Mouse (Mus musculus) liver, embryonic 14.5 days (tissue): ENCODE data around the gene Rps21. TPM values are rescaled to one million over a fixed set of nuclear protein-coding genes. Genes with fewer than 3 reads are reported as not detected.

Experiments
- ATAC-seq: fragments of 200-750 bp; cut with Nextera tagmentation; 2 replicates; pipeline ENCODE4 v1.8.0; 2017; ENCODE audit warnings: moderate number of reproducible peaks, mild to moderate bottlenecking, moderate library complexity; ENCODE audit not compliant: insufficient read depth
- DNase-seq, 3 experiments: peaks; one replicate each; pipeline ENCODE4 v3.0.0-alpha.2; 2012 to 2013; ENCODE audit warnings: low read depth in 3 of 3, low spot score in 3 of 3
- H3K27ac ChIP-seq: fragments of 300-500 bp; sonication (generic); 2 replicates; pipeline ENCODE4 v1.5.1; 2014; ENCODE audit warnings: moderate library complexity, mild to moderate bottlenecking, control low read depth, inconsistent platforms
- H3K27me3 ChIP-seq: fragments of 300-500 bp; sonication (generic); 2 replicates; pipeline ENCODE4 v1.6.1; 2014; ENCODE audit warnings: mild to moderate bottlenecking, low read length, moderate library complexity; ENCODE audit not compliant: control insufficient read depth, insufficient read depth
- H3K36me3 ChIP-seq: fragments of 300-500 bp; sonication (generic); replicated peaks from 2 replicates; pipeline ENCODE4 v1.6.1; 2014; ENCODE audit warnings: low read depth; ENCODE audit not compliant: control insufficient read depth, insufficient read depth
- H3K4me1 ChIP-seq, 2 experiments: fragments of 200-500 bp in 1 of 2; fragments of 300-500 bp in 1 of 2; sonication (generic) in 1 of 2; replicated peaks; 2 replicates each; pipeline ENCODE4 v1.6.1; 2012 to 2014; ENCODE audit warnings: antibody characterized with exemption in 1 of 2, inconsistent platforms in 1 of 2, low read length in 1 of 2; ENCODE audit not compliant: control insufficient read depth in 2 of 2, insufficient read depth in 2 of 2
- H3K4me2 ChIP-seq: fragments of 300-500 bp; sonication (generic); 2 replicates; pipeline ENCODE4 v1.6.1; 2014; ENCODE audit warnings: low read depth, mild to moderate bottlenecking, control low read depth, moderate library complexity
- H3K4me3 ChIP-seq, 2 experiments: fragments of 200-500 bp in 1 of 2; fragments of 300-500 bp in 1 of 2; sonication (generic) in 1 of 2; 2 replicates each; pipeline ENCODE4 v1.5.1; 2012 to 2014; ENCODE audit warnings: low read depth in 2 of 2, low read length in 2 of 2, mild to moderate bottlenecking in 2 of 2, control low read depth in 1 of 2, inconsistent platforms in 1 of 2, moderate library complexity in 1 of 2; ENCODE audit not compliant: insufficient read depth in 1 of 2
- H3K9ac ChIP-seq: fragments of 300-500 bp; sonication (generic); replicated peaks from 2 replicates; pipeline ENCODE4 v1.6.1; 2014; ENCODE audit warnings: mild to moderate bottlenecking, control low read depth, moderate library complexity
- H3K9me3 ChIP-seq: fragments of 300-500 bp; sonication (generic); 2 replicates; pipeline ENCODE4 v1.6.1; 2016; ENCODE audit warnings: low read length, mixed read lengths; ENCODE audit not compliant: control insufficient read depth
- CTCF ChIP-seq: IDR thresholded peaks from 2 replicates; pipeline ENCODE4 v1.5.1; 2016; ENCODE audit warnings: antibody characterized with exemption, low read depth, control low read depth
- EP300 ChIP-seq: IDR thresholded peaks from 2 replicates; pipeline ENCODE4 v1.6.1; 2016; ENCODE audit warnings: antibody characterized with exemption, low read depth
- WGBS: fragments of 180-500 bp; shearing (Covaris S2); extraction: QIAGEN DNeasy Blood & Tissue Kit; methylation state at CpG from one replicate; pipeline ENCODE4 v1.1.7; 2014; ENCODE audit not compliant: insufficient replicate concordance; 5-methylcytosine and 5-hydroxymethylcytosine counted together
- microRNA-seq: library from miRNA; unstranded; fragments of <30 nt; microRNA quantifications from one replicate; pipeline ENCODE4, GENCODE M21; 2016
- polyA plus RNA-seq, 2 experiments: library from polyadenylated mRNA; depleted of rRNA in 1 of 2; stranded (reverse) in 1 of 2; unstranded in 1 of 2; fragments of >200 nt; fragmentation: Nextera tagmentation in 1 of 2; extraction: Ambion mirVana in 1 of 2; gene quantifications; 2 replicates each; pipeline versions ENCODE4 v1.2.1 to v1.2.3; 2012 to 2014

The Rps21 gene
- polyA plus RNA-seq, 2 experiments: 539 to 1,840 TPM

DNA sequence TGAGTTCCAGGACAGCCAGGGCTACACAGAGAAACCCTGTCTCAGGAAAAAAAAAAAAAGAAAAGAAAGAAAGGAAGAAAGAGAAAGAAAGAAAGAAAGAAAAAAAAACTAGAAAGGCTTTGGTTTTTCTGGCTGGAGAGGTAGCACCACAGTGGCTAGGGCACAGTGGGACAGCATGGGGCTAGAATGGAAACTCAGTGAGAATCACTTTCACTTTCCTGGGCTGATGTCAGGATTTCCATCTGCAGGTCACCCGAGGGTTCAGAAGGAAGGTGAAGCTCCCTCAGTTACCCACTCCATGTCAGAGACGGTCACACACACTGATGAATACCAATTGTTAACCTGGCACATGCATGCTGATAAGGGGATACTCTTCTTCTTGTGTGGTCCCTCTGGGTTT lies 50.5 kb downstream of the Rps21 start:
- ATAC-seq (no peak), DNase-seq (no peak)
- Histone ChIP-seq H3K27ac (no peak overlapping the region), H3K4me1 (no peaks in the 10 kb centered on the region), H3K9ac (no peak overlapping the region), H3K9me3 (no peaks in the 10 kb centered on the region), H3K27me3 (no peaks in the 10 kb centered on the region), H3K4me2 (no peak overlapping the region), H3K4me3 (no peak overlapping the region), H3K36me3 (no peaks in the 10 kb centered on the region)
- 30% methylated on average over 2 of the region's 2 CpGs for WGBS
- TF ChIP-seq CTCF (no peak), EP300 (no peak)

Small RNAs within 50 kb of the gene (microRNA-seq; reads per million reads assigned to microRNA genes)
- gene Mir3091: 3.4 reads per million

Other genes starting within 250 kb of the Rps21 start
- 6.0 and 10.7 TPM in 2 replicates for gene Lsm14b, start 232.4 kb upstream of the Rps21 start, polyA plus RNA-seq (2012; rRNA removed)
- 1.5 and 1.7 TPM in 2 replicates for gene Lsm14b, start 232.4 kb upstream of the Rps21 start, polyA plus RNA-seq (2014; fragmentation: Nextera tagmentation; extraction: Ambion mirVana)
- gene Psma7, start 214.9 kb upstream of the Rps21 start, polyA plus RNA-seq (2012; rRNA removed): 115 and 150 TPM in 2 replicates
- 310 and 347 TPM in 2 replicates for gene Psma7, start 214.9 kb upstream of the Rps21 start, polyA plus RNA-seq (2014; fragmentation: Nextera tagmentation; extraction: Ambion mirVana)
- 1.0 and 1.3 TPM in 2 replicates for gene Ss18l1, start 214.9 kb upstream of the Rps21 start, polyA plus RNA-seq (2012; rRNA removed)
- 0.37 and 0.44 TPM in 2 replicates for gene Ss18l1, start 214.9 kb upstream of the Rps21 start, polyA plus RNA-seq (2014; fragmentation: Nextera tagmentation; extraction: Ambion mirVana)
- gene Mtg2, start 186.8 kb upstream of the Rps21 start, polyA plus RNA-seq (2012; rRNA removed): 7.7 and 8.5 TPM in 2 replicates
- 9.9 and 10.7 TPM in 2 replicates for gene Mtg2, start 186.8 kb upstream of the Rps21 start, polyA plus RNA-seq (2014; fragmentation: Nextera tagmentation; extraction: Ambion mirVana)
- gene Hrh3, start 152.9 kb upstream of the Rps21 start, polyA plus RNA-seq (2012; rRNA removed): 0.02 TPM in 1 of 2 replicates, not detected in the other
- not detected in 2 replicates for gene Hrh3, start 152.9 kb upstream of the Rps21 start, polyA plus RNA-seq (2014; fragmentation: Nextera tagmentation; extraction: Ambion mirVana)
- gene Osbpl2, start 138.1 kb upstream of the Rps21 start, polyA plus RNA-seq (2012; rRNA removed): 3.3 and 4.4 TPM in 2 replicates
- gene Osbpl2, start 138.1 kb upstream of the Rps21 start, polyA plus RNA-seq (2014; fragmentation: Nextera tagmentation; extraction: Ambion mirVana): 7.9 and 8.4 TPM in 2 replicates
- gene Adrm1, start 85.9 kb upstream of the Rps21 start, polyA plus RNA-seq (2012; rRNA removed): 51.7 and 53.3 TPM in 2 replicates
- gene Adrm1, start 85.9 kb upstream of the Rps21 start, polyA plus RNA-seq (2014; fragmentation: Nextera tagmentation; extraction: Ambion mirVana): 77.8 and 80.5 TPM in 2 replicates
- 2.7 and 2.9 TPM in 2 replicates for gene Lama5, start 31.5 kb upstream of the Rps21 start, polyA plus RNA-seq (2012; rRNA removed)
- 1.7 and 1.9 TPM in 2 replicates for gene Lama5, start 31.5 kb upstream of the Rps21 start, polyA plus RNA-seq (2014; fragmentation: Nextera tagmentation; extraction: Ambion mirVana)
- 4.9 and 5.6 TPM in 2 replicates for gene Cables2, start 16.1 kb downstream of the Rps21 start, polyA plus RNA-seq (2012; rRNA removed)
- gene Cables2, start 16.1 kb downstream of the Rps21 start, polyA plus RNA-seq (2014; fragmentation: Nextera tagmentation; extraction: Ambion mirVana): 3.3 and 4.9 TPM in 2 replicates
- 0.02 TPM in 2 replicates for gene Rbbp8nl, start 32.5 kb downstream of the Rps21 start, polyA plus RNA-seq (2012; rRNA removed)
- gene Rbbp8nl, start 32.5 kb downstream of the Rps21 start, polyA plus RNA-seq (2014; fragmentation: Nextera tagmentation; extraction: Ambion mirVana): not detected in 2 replicates
- gene Gata5, start 77.3 kb downstream of the Rps21 start, polyA plus RNA-seq (2012; rRNA removed): 0.27 and 0.35 TPM in 2 replicates
- 0.20 and 0.22 TPM in 2 replicates for gene Gata5, start 77.3 kb downstream of the Rps21 start, polyA plus RNA-seq (2014; fragmentation: Nextera tagmentation; extraction: Ambion mirVana)
- 0.65 and 0.69 TPM in 2 replicates for gene Slco4a1, start 198.9 kb downstream of the Rps21 start, polyA plus RNA-seq (2012; rRNA removed)
- gene Slco4a1, start 198.9 kb downstream of the Rps21 start, polyA plus RNA-seq (2014; fragmentation: Nextera tagmentation; extraction: Ambion mirVana): 0.28 and 0.53 TPM in 2 replicates
- 0.04 and 0.06 TPM in 2 replicates for gene Ntsr1, start 242.6 kb downstream of the Rps21 start, polyA plus RNA-seq (2012; rRNA removed)
- gene Ntsr1, start 242.6 kb downstream of the Rps21 start, polyA plus RNA-seq (2014; fragmentation: Nextera tagmentation; extraction: Ambion mirVana): 0.05 TPM in 1 of 2 replicates, not detected in the other